20 mouse cellular contexts compared by ENCODE assay signal in genomic region chr5:73182701-73183447, GRCm38 (mm10).
DNase-seq lines count a peak whose midpoint lies in the region; ATAC-seq and TF ChIP-seq lines count a peak whose summit lies in the region.
"Had no signal": no experiment of that assay in that cellular context is flagged by ENCODE, and none has a peak within 500 bp of the region (broad histone marks: within the 10 kb centered on the region; RNA-seq: fewer than 3 reads in every experiment).

No protein-coding gene starts in this region.

- intact Hi-C loops in heart, postnatal 14 days (cut with DNase I) = no loop called here

- no peak overlapping the region for H3K9ac ChIP-seq in intestine, embryonic 15.5 days
- no peak overlapping the region for H3K9ac ChIP-seq in stomach, embryonic 16.5 days (ENCODE audit: low read length)
- H3K9ac ChIP-seq: hindbrain, embryonic 12.5 days; midbrain, embryonic 15.5 days had no signal

- H3K4me3 ChIP-seq in testis, adult 2 months (ENCODE audit: control insufficient read depth, low read depth, low read length) = no peak overlapping the region
- H3K4me3 ChIP-seq in intestine, embryonic 15.5 days (replicated peaks) = no peak overlapping the region
- no peak overlapping the region for H3K4me3 ChIP-seq in stomach, embryonic 16.5 days (replicated peaks; ENCODE audit: low read length)
- H3K4me3 ChIP-seq: hindbrain, embryonic 12.5 days; midbrain, embryonic 15.5 days had no signal

- 72% methylated on average over 12 of the region's 12 CpGs for WGBS in intestine, embryonic 15.5 days
- 82% methylated on average over 12 of the region's 12 CpGs for WGBS in stomach, embryonic 16.5 days

- H3K27me3 ChIP-seq in testis, adult 2 months (ENCODE audit: control insufficient read depth, insufficient read depth, low read length) = no peaks in the 10 kb centered on the region
- H3K27me3 ChIP-seq in intestine, embryonic 15.5 days (replicated peaks) = no peaks in the 10 kb centered on the region
- no peaks in the 10 kb centered on the region for H3K27me3 ChIP-seq in stomach, embryonic 16.5 days (ENCODE audit: control insufficient read depth, insufficient read depth, low read length)
- H3K27me3 ChIP-seq: hindbrain, embryonic 12.5 days; midbrain, embryonic 15.5 days had no signal

- no peaks in the 10 kb centered on the region; the same call in 1 of the 2 replicates for H3K4me1 ChIP-seq in testis, adult 2 months (ENCODE audit: control insufficient read depth, insufficient read depth, low read length)
- H3K4me1 ChIP-seq in intestine, embryonic 15.5 days (replicated peaks) = no peaks in the 10 kb centered on the region
- peaks cover 9% of the 10 kb centered on the region; the same call in 1 of the 2 replicates for H3K4me1 ChIP-seq in stomach, embryonic 16.5 days (ENCODE audit: control insufficient read depth, insufficient read depth, low read length)
- H3K4me1 ChIP-seq: midbrain, embryonic 15.5 days had no signal

- DNase-seq in heart, adult 11 months = peak; percentile 72
- DNase-seq in heart, postnatal 14 days = no peak
- no peak for DNase-seq in testis, postnatal 14 days (ENCODE audit: low spot score)
- no peak for DNase-seq in spleen, adult 12 weeks (ENCODE audit: low spot score)
- DNase-seq in neural tube, embryonic 10.5 days (ENCODE audit: extremely low spot score, low spot score) = no peak
- DNase-seq: adrenal gland, adult 2 months; cerebellum, postnatal 10 days; embryo, embryonic 11 days; heart, postnatal 10 days; kidney, adult 11 months; kidney, postnatal 14 days; thymus, adult 18-20 months had no signal

- H3K36me3 ChIP-seq in testis, adult 2 months (ENCODE audit: control insufficient read depth, insufficient read depth, low read length) = no peaks in the 10 kb centered on the region
- H3K36me3 ChIP-seq in intestine, embryonic 15.5 days = no peaks in the 10 kb centered on the region
- no peaks in the 10 kb centered on the region for H3K36me3 ChIP-seq in stomach, embryonic 16.5 days (ENCODE audit: control insufficient read depth, insufficient read depth, low read length)
- H3K36me3 ChIP-seq: midbrain, embryonic 15.5 days had no signal

- 0 out of 2 replicates have a peak overlapping the region, but pooled peaks have one; percentile 6 for H3K4me2 ChIP-seq in intestine, embryonic 15.5 days (replicated peaks)
- H3K4me2 ChIP-seq in stomach, embryonic 16.5 days (ENCODE audit: low read depth, low read length) = no peak overlapping the region
- H3K4me2 ChIP-seq: heart, embryonic 11.5 days; hindbrain, embryonic 12.5 days; liver, embryonic 11.5 days; midbrain, embryonic 15.5 days had no signal

- peak; percentile 72 for ATAC-seq in intestine, embryonic 15.5 days
- 0 out of 2 replicates have a peak, but pooled peaks have one; percentile 13 for ATAC-seq in stomach, embryonic 16.5 days (ENCODE audit: insufficient read depth, low FRiP score)
- ATAC-seq: forebrain, embryonic 16.5 days; midbrain, embryonic 15.5 days had no signal

- TF ChIP-seq CTCF in testis, adult 2 months (IDR thresholded peaks at IDR 0.05; ENCODE audit: control insufficient read depth, insufficient read depth, insufficient replicate concordance, low read depth, low read length) = no peak

- no peaks in the 10 kb centered on the region for H3K9me3 ChIP-seq in intestine, embryonic 15.5 days
- H3K9me3 ChIP-seq in stomach, embryonic 16.5 days (replicated peaks; ENCODE audit: control insufficient read depth, low read length) = no peaks in the 10 kb centered on the region
- H3K9me3 ChIP-seq: hindbrain, embryonic 12.5 days; midbrain, embryonic 15.5 days had no signal

- no peak for TF ChIP-seq POLR2A in testis, adult 2 months (IDR thresholded peaks at IDR 0.05; ENCODE audit: control insufficient read depth, low read depth, low read length)

- peak overlapping the region; percentile 8; the same call in 1 of the 2 replicates for H3K27ac ChIP-seq in testis, adult 2 months (ENCODE audit: control insufficient read depth, insufficient read depth, low read depth, low read length)
- H3K27ac ChIP-seq in intestine, embryonic 15.5 days = no peak overlapping the region
- no peak overlapping the region for H3K27ac ChIP-seq in stomach, embryonic 16.5 days (ENCODE audit: low read length)
- H3K27ac ChIP-seq: hindbrain, embryonic 12.5 days; midbrain, embryonic 15.5 days had no signal
